Mouse (Mus musculus) hindbrain, embryonic 14.5 days (tissue): ENCODE measurements at regions not wholly inside any gene's neighbourhood (a gene's known extent, or its start where the extent isn't known, plus 50 kb on each side); places are given as distances from the start of the nearest gene placed in this dataset.
A peak's percentile ranks its signal among the peaks of the same experiment; 100 is the strongest.
"Not testable (repeated sequence)": the region's sequence is repeated elsewhere in the genome, so short reads cannot be mapped to it uniquely, and the experiment has no call there.

Experiments
- ATAC-seq: fragments of 200-750 bp; cut with Nextera tagmentation; 2 replicates; pipeline ENCODE4 v1.8.0; 2017; ENCODE audit warnings: moderate number of reproducible peaks, mild to moderate bottlenecking, moderate TSS enrichment, moderate library complexity; ENCODE audit not compliant: low FRiP score
- DNase-seq: peaks from one replicate; pipeline ENCODE4 v3.0.0-alpha.2; 2015; ENCODE audit warnings: low spot score
- H3K27ac ChIP-seq: fragments of 300-500 bp; sonication (generic); 2 replicates; pipeline ENCODE4 v1.5.1; 2014; ENCODE audit warnings: mild to moderate bottlenecking, moderate library complexity
- H3K27me3 ChIP-seq: fragments of 300-500 bp; sonication (generic); 2 replicates; pipeline ENCODE4 v1.6.1; 2014; ENCODE audit warnings: mild to moderate bottlenecking, low read length, mixed read lengths; ENCODE audit not compliant: control insufficient read depth, insufficient read depth
- H3K36me3 ChIP-seq: fragments of 300-500 bp; sonication (generic); replicated peaks from 2 replicates; pipeline ENCODE4 v1.6.1; 2014; ENCODE audit not compliant: control insufficient read depth, insufficient read depth
- H3K4me1 ChIP-seq: fragments of 300-500 bp; sonication (generic); replicated peaks from 2 replicates; pipeline ENCODE4 v1.6.1; 2014; ENCODE audit warnings: antibody characterized with exemption, low read length, mixed read lengths; ENCODE audit not compliant: control insufficient read depth, insufficient read depth
- H3K4me2 ChIP-seq: fragments of 300-500 bp; sonication (generic); replicated peaks from 2 replicates; pipeline ENCODE4 v1.6.1; 2014; ENCODE audit warnings: mild to moderate bottlenecking, moderate library complexity
- H3K4me3 ChIP-seq: fragments of 300-500 bp; sonication (generic); replicated peaks from 2 replicates; pipeline ENCODE4 v1.5.1; 2014; ENCODE audit warnings: mild to moderate bottlenecking, low read length
- H3K9ac ChIP-seq: fragments of 300-500 bp; sonication (generic); 2 replicates; pipeline ENCODE4 v1.6.1; 2014
- H3K9me3 ChIP-seq: fragments of 300-500 bp; sonication (generic); 2 replicates; pipeline ENCODE4 v1.6.1; 2016; ENCODE audit warnings: low read length; ENCODE audit not compliant: control insufficient read depth
- WGBS: fragments of 180-500 bp; shearing (Covaris S2); extraction: QIAGEN DNeasy Blood & Tissue Kit; methylation state at CpG from one replicate; pipeline ENCODE4 v1.1.7; 2014; 5-methylcytosine and 5-hydroxymethylcytosine counted together

DNA sequence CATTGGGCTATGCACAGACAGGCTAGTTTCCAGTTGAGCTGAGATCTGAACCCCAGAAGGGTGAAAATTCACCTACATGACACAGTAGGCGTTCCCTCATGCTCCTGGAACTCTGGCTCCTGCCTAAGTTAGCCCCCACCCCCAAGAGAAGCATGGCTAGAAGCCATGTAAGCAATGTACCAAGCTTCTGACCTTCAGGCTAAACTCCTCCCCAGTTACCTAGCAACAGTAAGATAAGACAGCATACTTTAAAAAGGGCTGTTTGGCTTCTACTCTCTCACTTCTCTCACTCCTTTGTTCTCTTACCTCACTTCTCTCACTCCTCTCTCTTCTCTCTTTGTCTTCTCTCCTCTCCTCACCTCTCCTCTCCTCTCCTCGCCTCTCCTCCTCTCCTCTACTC, 629.7 kb upstream of the Prmt6 start:
- not testable (repeated sequence) for H3K27me3 ChIP-seq, DNase-seq, H3K4me3 ChIP-seq, ATAC-seq, H3K9ac ChIP-seq, H3K36me3 ChIP-seq, H3K9me3 ChIP-seq, H3K4me2 ChIP-seq, H3K27ac ChIP-seq, H3K4me1 ChIP-seq
- WGBS, result 65% methylated on average over 2 of the region's 2 CpGs

DNA sequence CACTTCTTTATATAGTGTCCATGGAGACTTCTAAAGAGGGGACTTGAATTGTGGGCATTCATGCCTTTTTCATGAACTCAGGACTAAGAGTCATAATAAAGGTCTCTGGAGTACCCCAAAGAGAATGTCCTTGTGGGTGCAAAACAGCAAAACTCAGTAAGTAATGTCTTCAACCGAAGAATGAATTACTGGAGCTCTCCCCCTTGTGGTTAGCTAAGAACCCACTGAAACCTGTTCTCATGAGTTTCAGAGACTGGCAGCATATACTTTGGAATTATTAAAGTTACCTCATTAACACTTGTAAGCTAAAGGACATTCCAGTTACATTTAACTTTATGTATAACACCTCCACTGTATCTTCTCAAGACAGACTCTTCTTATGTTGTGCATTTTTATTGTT, 615.2 kb upstream of the Prmt6 start:
- Histone ChIP-seq H3K27ac (no peak overlapping the region), H3K4me3 (no peak overlapping the region), H3K9ac (no peak overlapping the region), H3K4me1 (no peaks in the 10 kb centered on the region), H3K9me3 (no peaks in the 10 kb centered on the region), H3K36me3 (no peaks in the 10 kb centered on the region), H3K4me2 (no peak overlapping the region), H3K27me3 (no peaks in the 10 kb centered on the region)
- 82% methylated on average over 1 of the region's 1 CpGs for WGBS
- DNase-seq, result no peak
- no peak for ATAC-seq

DNA sequence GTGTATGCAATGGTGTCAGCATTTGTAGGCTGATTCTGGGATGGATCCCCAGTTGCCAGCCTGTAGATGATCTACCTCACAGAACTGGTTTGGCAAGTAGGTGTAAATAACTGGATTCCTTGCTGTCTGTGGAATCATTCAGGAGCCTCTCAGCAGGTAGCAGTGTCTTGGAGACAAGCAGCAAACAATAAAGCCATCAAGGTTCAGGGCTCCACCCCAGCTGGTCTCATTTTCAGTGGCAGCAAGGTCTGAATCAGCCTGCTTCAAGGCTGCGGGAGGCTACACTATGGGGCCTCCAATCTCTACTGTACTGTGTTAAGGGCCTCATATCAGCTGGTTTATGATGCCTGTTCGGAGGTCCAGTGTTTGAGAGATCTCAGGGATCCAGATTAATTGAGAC, 596.4 kb upstream of the Prmt6 start:
- no peaks in the 10 kb centered on the region for H3K27me3 ChIP-seq
- H3K4me3 ChIP-seq, result no peak overlapping the region
- no peaks in the 10 kb centered on the region for H3K36me3 ChIP-seq
- no peak overlapping the region for H3K4me2 ChIP-seq
- ATAC-seq, result no peak
- H3K4me1 ChIP-seq, result no peaks in the 10 kb centered on the region
- 95% methylated on average over 2 of the region's 2 CpGs for WGBS
- no peaks in the 10 kb centered on the region for H3K9me3 ChIP-seq
- no peak overlapping the region for H3K27ac ChIP-seq
- DNase-seq, result no peak
- no peak overlapping the region for H3K9ac ChIP-seq

DNA sequence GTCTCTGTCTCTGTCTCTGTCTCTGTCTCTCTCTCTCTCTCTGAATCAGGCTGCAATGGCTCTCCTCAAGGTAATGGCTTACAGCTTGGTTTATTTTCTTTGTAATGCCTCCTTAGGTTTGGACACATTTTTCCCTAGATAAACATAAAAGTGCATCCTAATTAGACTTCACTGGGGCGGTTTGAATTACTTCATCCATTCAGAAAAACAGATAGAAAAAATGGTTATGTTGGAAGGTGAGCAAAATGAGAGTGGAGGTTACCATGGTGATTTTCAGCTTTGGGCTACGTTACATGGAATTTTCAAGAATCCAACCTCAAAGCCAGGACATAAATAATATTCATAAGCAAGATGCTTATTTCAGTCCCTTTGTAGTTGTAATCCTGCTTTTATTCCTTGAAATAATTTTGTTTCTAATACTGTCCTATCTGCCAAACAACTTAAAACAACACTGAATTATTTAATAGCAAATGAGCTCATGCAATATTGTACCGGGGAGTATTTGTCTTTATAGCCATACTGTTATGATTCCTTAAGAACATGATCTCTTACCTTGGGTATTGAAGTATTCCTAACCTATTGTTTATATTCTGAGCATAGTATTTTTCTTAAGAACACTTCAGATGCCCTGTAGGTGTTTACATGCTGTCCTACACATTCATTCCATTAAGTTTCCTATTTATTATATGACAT, 570.1 kb upstream of the Prmt6 start:
- WGBS, result 63% methylated on average over 3 of the region's 3 CpGs
- DNase-seq (no peak), ATAC-seq (no peak)

DNA sequence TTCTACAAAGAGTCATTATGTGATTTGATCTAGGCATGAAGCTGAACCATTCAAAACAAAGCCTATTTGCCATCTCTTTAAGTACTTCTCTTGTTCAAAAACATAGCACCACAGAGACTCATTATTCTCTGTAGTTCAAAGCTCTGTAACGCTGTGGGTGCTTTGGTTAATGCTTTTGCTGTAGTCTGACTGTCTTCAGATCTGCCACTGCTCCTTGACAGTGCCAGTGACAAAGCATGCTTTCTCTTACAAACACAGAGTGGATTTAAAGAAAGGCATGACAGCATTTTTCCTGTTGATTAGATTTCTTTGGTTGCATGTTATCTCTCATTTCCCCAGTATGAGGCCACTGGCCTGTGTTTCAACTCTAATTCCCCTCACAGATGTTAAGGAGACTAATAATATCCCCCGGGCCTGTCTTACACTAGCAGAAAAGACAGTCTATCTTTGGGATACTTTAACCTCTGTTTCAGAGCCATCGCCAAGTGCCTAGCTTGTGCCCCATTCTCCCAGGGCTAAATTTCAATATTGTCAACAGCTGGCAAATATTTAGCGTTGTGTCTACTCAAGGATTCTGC, 538.3 kb upstream of the Prmt6 start:
- H3K27me3 ChIP-seq, result no peaks in the 10 kb centered on the region
- H3K36me3 ChIP-seq, result no peaks in the 10 kb centered on the region
- DNase-seq (peak; percentile 45), ATAC-seq (peak; percentile 59; the same call in 1 of the 2 replicates)
- WGBS, result 46% methylated on average over 4 of the region's 4 CpGs
- no peaks in the 10 kb centered on the region for H3K9me3 ChIP-seq
- no peaks in the 10 kb centered on the region for H3K4me1 ChIP-seq
- no peak overlapping the region for H3K27ac ChIP-seq
- no peak overlapping the region for H3K4me2 ChIP-seq
- H3K9ac ChIP-seq, result no peak overlapping the region
- no peak overlapping the region for H3K4me3 ChIP-seq

More for the DNA sequence above, 570.1 kb upstream of the Prmt6 start:
- Histone ChIP-seq H3K4me2 (no peak overlapping the region), H3K36me3 (no peaks in the 10 kb centered on the region), H3K9me3 (no peaks in the 10 kb centered on the region), H3K4me3 (no peak overlapping the region), H3K27me3 (no peaks in the 10 kb centered on the region), H3K27ac (no peak overlapping the region), H3K9ac (no peak overlapping the region), H3K4me1 (no peaks in the 10 kb centered on the region)

DNA sequence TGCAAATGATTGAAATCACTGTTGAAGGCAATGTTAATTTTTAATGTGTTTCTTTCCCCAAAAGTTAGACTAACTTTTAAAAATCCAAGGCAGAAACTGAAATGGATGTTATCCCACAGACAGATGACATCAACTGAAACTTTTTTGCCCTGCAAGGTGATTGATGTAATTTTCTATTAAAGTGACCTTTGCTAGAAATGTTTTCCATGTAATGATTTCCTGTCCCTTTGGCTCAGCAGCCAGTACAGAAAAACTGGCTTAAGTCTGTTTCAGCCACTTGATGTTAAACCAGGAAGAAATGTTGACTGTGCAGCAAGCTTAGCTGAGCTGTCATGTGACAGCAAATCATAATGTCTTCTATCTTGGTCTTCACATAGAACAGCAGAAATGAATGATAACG, 504.5 kb upstream of the Prmt6 start:
- H3K27me3 ChIP-seq, result no peaks in the 10 kb centered on the region
- ATAC-seq (no peak), DNase-seq (no peak)
- H3K36me3 ChIP-seq, result no peaks in the 10 kb centered on the region
- no peaks in the 10 kb centered on the region for H3K9me3 ChIP-seq
- no peak overlapping the region for H3K27ac ChIP-seq
- H3K9ac ChIP-seq, result no peak overlapping the region
- H3K4me2 ChIP-seq, result no peak overlapping the region
- 98% methylated on average over 1 of the region's 1 CpGs for WGBS
- H3K4me3 ChIP-seq, result no peak overlapping the region
- no peaks in the 10 kb centered on the region for H3K4me1 ChIP-seq

DNA sequence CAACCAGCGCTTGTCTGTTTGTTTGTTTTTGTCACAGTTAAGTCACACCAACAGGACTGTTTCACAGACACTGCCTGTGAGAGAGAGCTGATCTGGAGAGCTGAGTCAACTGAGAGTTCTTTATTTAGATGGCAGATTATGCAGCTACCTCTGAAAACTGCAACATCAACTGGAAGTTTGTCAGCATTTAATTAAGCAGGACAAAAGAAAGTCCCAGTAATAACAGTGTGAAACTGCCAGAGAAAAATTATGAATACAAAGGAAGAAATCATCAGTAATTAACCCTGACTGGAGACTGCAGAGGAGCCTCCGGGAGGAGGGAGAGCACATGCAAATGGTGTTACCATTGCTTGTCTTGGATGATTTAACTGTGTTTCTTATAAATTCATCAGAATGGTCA, 495.5 kb upstream of the Prmt6 start:
- no peak for DNase-seq
- Histone ChIP-seq H3K36me3 (no peaks in the 10 kb centered on the region), H3K27me3 (no peaks in the 10 kb centered on the region), H3K4me3 (no peak overlapping the region), H3K9me3 (no peaks in the 10 kb centered on the region), H3K4me2 (no peak overlapping the region), H3K4me1 (no peaks in the 10 kb centered on the region), H3K9ac (no peak overlapping the region), H3K27ac (no peak overlapping the region)
- no peak for ATAC-seq
- 35% methylated on average over 2 of the region's 2 CpGs for WGBS

DNA sequence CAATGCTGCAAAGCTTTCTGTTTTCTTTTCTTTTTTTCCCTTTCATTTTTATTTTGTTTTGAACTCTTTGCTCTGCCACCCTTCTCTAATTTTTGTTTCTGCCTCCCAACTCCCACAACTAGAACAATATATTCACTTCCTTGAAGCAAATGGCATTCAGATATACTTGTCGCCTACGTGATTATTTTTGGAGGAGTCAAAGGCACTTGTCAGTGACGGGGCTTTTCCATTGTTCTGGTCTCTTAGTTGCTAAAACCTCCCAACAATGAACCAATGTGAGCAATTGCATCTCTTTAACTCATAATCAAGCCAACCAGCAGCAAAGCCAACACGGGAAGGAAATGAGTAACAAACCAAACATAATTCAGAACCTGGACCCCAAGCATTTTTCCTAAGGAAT, 449.3 kb upstream of the Prmt6 start:
- Histone ChIP-seq H3K27ac (no peak overlapping the region), H3K4me3 (no peak overlapping the region), H3K27me3 (no peaks in the 10 kb centered on the region), H3K9ac (no peak overlapping the region), H3K4me2 (no peak overlapping the region), H3K36me3 (no peaks in the 10 kb centered on the region), H3K4me1 (no peaks in the 10 kb centered on the region), H3K9me3 (no peaks in the 10 kb centered on the region)
- no peak for ATAC-seq
- DNase-seq, result no peak
- WGBS, result 18% methylated on average over 4 of the region's 4 CpGs

DNA sequence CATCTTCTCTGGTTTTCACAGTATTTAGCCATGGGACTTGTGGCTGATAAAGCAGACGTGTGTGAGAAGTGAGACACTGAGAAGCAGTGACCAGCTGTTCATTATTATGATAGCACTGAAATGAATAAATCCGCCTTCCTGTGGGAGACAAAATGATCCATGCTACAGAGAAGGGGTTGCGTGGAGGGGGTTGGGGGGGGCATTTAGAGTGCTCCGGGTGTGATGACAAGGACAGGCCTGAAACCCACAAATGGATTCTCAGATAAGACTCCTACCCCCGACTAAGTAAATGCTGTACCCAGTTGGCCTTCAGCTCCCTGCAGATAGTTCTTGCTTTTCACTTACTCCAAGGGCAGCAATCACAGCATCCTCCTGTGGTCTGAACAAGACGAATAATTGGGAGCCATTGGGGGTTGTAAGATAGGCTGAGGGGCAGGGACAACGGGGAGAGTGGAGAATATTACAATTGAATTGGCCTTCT, 416.8 kb upstream of the Prmt6 start:
- H3K36me3 ChIP-seq, result no peaks in the 10 kb centered on the region
- H3K27ac ChIP-seq, result no peak overlapping the region
- H3K4me3 ChIP-seq, result no peak overlapping the region
- no peak overlapping the region for H3K9ac ChIP-seq
- DNase-seq (no peak), ATAC-seq (peak; percentile 62)
- H3K4me1 ChIP-seq, result 0 out of 2 replicates have a peak, but pooled peaks cover 4% of the 10 kb centered on the region
- no peaks in the 10 kb centered on the region for H3K9me3 ChIP-seq
- H3K4me2 ChIP-seq, result no peak overlapping the region
- 36% methylated on average over 7 of the region's 7 CpGs for WGBS
- no peaks in the 10 kb centered on the region for H3K27me3 ChIP-seq
